Mouse (Mus musculus): ENCODE data around the gene Dlk1. TPM values are rescaled to one million over a fixed set of nuclear protein-coding genes. Genes with fewer than 3 reads are reported as not detected.
A peak's percentile ranks its signal among the peaks of the same experiment; 100 is the strongest.

Gene Dlk1
- polyA plus RNA-seq, 1 experiment: not detected

DNA sequence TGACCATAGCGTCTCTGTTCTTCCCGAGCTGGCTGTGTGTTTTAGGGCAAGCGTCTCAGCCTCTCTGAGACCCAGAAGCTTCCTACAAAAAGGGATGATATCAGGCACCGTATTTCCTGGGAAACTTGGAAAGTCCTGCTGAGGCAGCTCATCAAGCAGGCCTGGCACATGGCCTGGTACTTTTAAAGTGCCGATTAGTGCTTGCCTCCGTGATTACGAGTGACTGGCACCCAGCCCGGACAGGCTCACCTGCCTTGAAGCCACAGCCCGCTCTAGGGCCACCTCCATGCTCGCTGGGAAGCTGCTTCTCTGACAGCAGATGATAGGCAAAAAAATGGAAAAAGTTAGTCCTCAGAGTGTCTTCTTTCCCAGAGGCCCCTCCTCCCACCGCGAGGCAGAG lies 32.6 kb upstream of the Dlk1 start:
- Histone ChIP-seq H3K79me2 (ENCODE audit: control insufficient read depth, insufficient read depth) (no peaks in the 10 kb centered on the region), H3K4me2 (ENCODE audit: low read depth) (no peak overlapping the region), H3K36me3 (ENCODE audit: control insufficient read depth, insufficient read depth) (no peaks in the 10 kb centered on the region), H3K4me3 (no peak overlapping the region), H3ac (ENCODE audit: control insufficient read depth, insufficient read length) (no peak overlapping the region), H3K27me3 (ENCODE audit: control insufficient read depth, insufficient read depth, insufficient read length) (no peaks in the 10 kb centered on the region)
- TF ChIP-seq REST (IDR thresholded peaks at IDR 0.05; ENCODE audit: insufficient read depth, insufficient read length) (no peak), MAX (IDR thresholded peaks at IDR 0.05; ENCODE audit: low read depth) (no peak), POLR2A (IDR thresholded peaks at IDR 0.05; ENCODE audit: insufficient read length, low read depth) (no peak), E2F4 (IDR thresholded peaks at IDR 0.05; ENCODE audit: insufficient read depth) (no peak), TCF12 (IDR thresholded peaks at IDR 0.05; ENCODE audit: insufficient read depth, poor library complexity, severe bottlenecking) (no peak), POLR2AphosphoS2 (IDR thresholded peaks at IDR 0.05; ENCODE audit: insufficient read length, low read depth) (no peak), MYOG (IDR thresholded peaks at IDR 0.05; ENCODE audit: control insufficient read depth in 1 of 3, insufficient read depth in 1 of 3, insufficient read length in 2 of 3, low read depth in 2 of 3) (no peak), MYOD1 (IDR thresholded peaks at IDR 0.05; ENCODE audit: control insufficient read depth in 1 of 3, insufficient read length in 2 of 3, low read depth in 2 of 3) (no peak), CEBPB (IDR thresholded peaks at IDR 0.05; ENCODE audit: insufficient read depth, poor library complexity, severe bottlenecking) (no peak), USF1 (IDR thresholded peaks at IDR 0.05; ENCODE audit: low read depth) (no peak), SRF (IDR thresholded peaks at IDR 0.05; ENCODE audit: control insufficient read depth, insufficient read length, low read depth) (no peak)

DNA sequence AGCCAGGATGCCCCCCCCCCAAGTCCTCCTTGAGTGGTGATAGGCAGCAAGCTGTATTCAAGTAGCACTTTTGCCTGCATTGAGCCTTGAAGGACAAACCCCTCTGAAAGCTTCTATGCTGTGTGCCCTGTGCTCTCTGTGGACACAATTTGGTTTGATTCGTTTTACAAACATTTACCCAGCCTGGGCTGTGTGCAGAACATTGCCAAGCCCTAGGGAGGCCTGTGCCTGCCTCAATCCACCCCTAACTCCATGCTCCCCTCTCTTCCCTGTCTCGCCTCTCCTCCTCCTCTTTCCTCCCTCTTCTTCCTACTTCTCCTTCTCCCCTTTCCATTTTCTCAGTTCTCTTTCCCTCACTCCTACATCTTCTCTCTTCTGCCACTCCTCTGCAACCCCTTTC lies 29.5 kb upstream of the Dlk1 start:
- Histone ChIP-seq H3K4me2 (ENCODE audit: low read depth) (no peak overlapping the region), H3ac (ENCODE audit: control insufficient read depth, insufficient read length) (no peak overlapping the region), H3K4me3 (no peak overlapping the region), H3K27me3 (ENCODE audit: control insufficient read depth, insufficient read depth, insufficient read length) (no peaks in the 10 kb centered on the region), H3K79me2 (ENCODE audit: control insufficient read depth, insufficient read depth) (no peaks in the 10 kb centered on the region), H3K36me3 (ENCODE audit: control insufficient read depth, insufficient read depth) (no peaks in the 10 kb centered on the region)
- TF ChIP-seq POLR2A (IDR thresholded peaks at IDR 0.05; ENCODE audit: insufficient read length, low read depth): no peak
- TF ChIP-seq MYOD1 (IDR thresholded peaks at IDR 0.05; ENCODE audit: control insufficient read depth in 1 of 3, insufficient read length in 2 of 3, low read depth in 2 of 3): no peak
- no peak for TF ChIP-seq USF1 (IDR thresholded peaks at IDR 0.05; ENCODE audit: low read depth)
- no peak for TF ChIP-seq MAX (IDR thresholded peaks at IDR 0.05; ENCODE audit: low read depth)
- TF ChIP-seq REST (IDR thresholded peaks at IDR 0.05; ENCODE audit: insufficient read depth, insufficient read length): no peak
- no peak for TF ChIP-seq E2F4 (IDR thresholded peaks at IDR 0.05; ENCODE audit: insufficient read depth)
- no peak for TF ChIP-seq CEBPB (IDR thresholded peaks at IDR 0.05; ENCODE audit: insufficient read depth, poor library complexity, severe bottlenecking)
- TF ChIP-seq POLR2AphosphoS2 (IDR thresholded peaks at IDR 0.05; ENCODE audit: insufficient read length, low read depth): no peak
- no peak for TF ChIP-seq MYOG (IDR thresholded peaks at IDR 0.05; ENCODE audit: control insufficient read depth in 1 of 3, insufficient read depth in 1 of 3, insufficient read length in 2 of 3, low read depth in 2 of 3)
- TF ChIP-seq TCF3 (IDR thresholded peaks at IDR 0.05; ENCODE audit: insufficient read length, low read depth): no peak
- TF ChIP-seq TCF12 (IDR thresholded peaks at IDR 0.05; ENCODE audit: insufficient read depth, poor library complexity, severe bottlenecking): no peak
- TF ChIP-seq SRF (IDR thresholded peaks at IDR 0.05; ENCODE audit: control insufficient read depth, insufficient read length, low read depth): no peak

DNA sequence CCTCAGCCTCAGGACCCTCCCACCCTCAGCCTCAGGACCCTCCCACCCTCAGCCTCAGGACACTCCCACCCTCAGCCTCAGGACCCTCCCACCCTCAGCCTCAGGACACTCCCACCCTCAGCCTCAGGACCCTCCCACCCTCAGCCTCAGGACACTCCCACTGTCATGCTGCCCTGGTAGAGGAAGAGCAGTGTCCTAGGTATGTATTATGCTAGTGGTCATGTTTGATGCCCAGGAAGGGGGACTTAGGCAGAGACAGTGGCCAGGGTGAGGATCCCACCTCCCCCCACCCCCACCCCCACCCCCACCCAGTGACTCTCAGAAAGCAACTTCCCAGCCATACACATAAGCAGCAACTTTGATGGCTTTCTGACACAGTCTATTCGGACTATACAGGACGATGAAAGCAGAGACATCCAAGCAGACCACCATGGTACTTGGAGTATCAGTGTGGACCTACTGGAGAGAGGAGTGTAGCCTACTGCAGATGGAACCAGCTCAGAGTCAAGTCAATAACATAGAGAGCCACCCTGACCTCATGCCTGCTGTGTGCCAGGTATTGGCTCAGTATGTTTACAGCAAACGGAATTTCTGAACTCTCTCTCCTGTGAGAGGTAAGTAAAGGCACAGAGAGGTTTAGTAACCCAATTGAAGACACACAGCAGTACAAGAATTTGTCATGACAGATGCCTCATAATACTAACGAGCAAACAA lies 28.8 kb upstream of the Dlk1 start:
- H3K36me3 ChIP-seq (ENCODE audit: control insufficient read depth, insufficient read depth): no peaks in the 10 kb centered on the region
- H3K4me3 ChIP-seq: no peak overlapping the region
- TF ChIP-seq TCF12 (IDR thresholded peaks at IDR 0.05; ENCODE audit: insufficient read depth, poor library complexity, severe bottlenecking) (no peak), SRF (IDR thresholded peaks at IDR 0.05; ENCODE audit: control insufficient read depth, insufficient read length, low read depth) (no peak)
- no peak overlapping the region for H3ac ChIP-seq (ENCODE audit: control insufficient read depth, insufficient read length)
- H3K79me2 ChIP-seq (ENCODE audit: control insufficient read depth, insufficient read depth): no peaks in the 10 kb centered on the region
- no peaks in the 10 kb centered on the region for H3K27me3 ChIP-seq (ENCODE audit: control insufficient read depth, insufficient read depth, insufficient read length)
- no peak overlapping the region for H3K4me2 ChIP-seq (ENCODE audit: low read depth)

GRCm38 (mm10) chr12:109424753-109425332 lies 27.8 kb upstream of the Dlk1 start:
- no peaks in the 10 kb centered on the region for H3K36me3 ChIP-seq (ENCODE audit: control insufficient read depth, insufficient read depth)
- no peak for TF ChIP-seq CEBPB (IDR thresholded peaks at IDR 0.05; ENCODE audit: insufficient read depth, poor library complexity, severe bottlenecking)
- no peak for TF ChIP-seq SRF (IDR thresholded peaks at IDR 0.05; ENCODE audit: control insufficient read depth, insufficient read length, low read depth)
- TF ChIP-seq TCF3 (IDR thresholded peaks at IDR 0.05; ENCODE audit: insufficient read length, low read depth): no peak
- TF ChIP-seq POLR2AphosphoS2 (IDR thresholded peaks at IDR 0.05; ENCODE audit: insufficient read length, low read depth): no peak
- TF ChIP-seq MYOG (IDR thresholded peaks at IDR 0.05; ENCODE audit: control insufficient read depth in 1 of 3, insufficient read depth in 1 of 3, insufficient read length in 2 of 3, low read depth in 2 of 3): no peak
- no peak for TF ChIP-seq MYOD1 (IDR thresholded peaks at IDR 0.05; ENCODE audit: control insufficient read depth in 1 of 3, insufficient read length in 2 of 3, low read depth in 2 of 3)
- no peak for TF ChIP-seq POLR2A (IDR thresholded peaks at IDR 0.05; ENCODE audit: insufficient read length, low read depth)
- TF ChIP-seq E2F4 (IDR thresholded peaks at IDR 0.05; ENCODE audit: insufficient read depth): no peak
- TF ChIP-seq USF1 (IDR thresholded peaks at IDR 0.05; ENCODE audit: low read depth): no peak
- TF ChIP-seq MAX (IDR thresholded peaks at IDR 0.05; ENCODE audit: low read depth): no peak
- no peak for TF ChIP-seq TCF12 (IDR thresholded peaks at IDR 0.05; ENCODE audit: insufficient read depth, poor library complexity, severe bottlenecking)
- TF ChIP-seq REST (IDR thresholded peaks at IDR 0.05; ENCODE audit: insufficient read depth, insufficient read length): no peak
- no peak overlapping the region for H3K4me3 ChIP-seq
- no peaks in the 10 kb centered on the region for H3K27me3 ChIP-seq (ENCODE audit: control insufficient read depth, insufficient read depth, insufficient read length)
- no peaks in the 10 kb centered on the region for H3K79me2 ChIP-seq (ENCODE audit: control insufficient read depth, insufficient read depth)
- H3K4me2 ChIP-seq (ENCODE audit: low read depth): peak overlapping the region; percentile 56
- no peak overlapping the region for H3ac ChIP-seq (ENCODE audit: control insufficient read depth, insufficient read length)

Measured in myocyte (in vitro differentiated cells).